Mouse (Mus musculus) brain, embryonic 14.5 days (tissue): ENCODE measurements around the gene Creb5.

Experiments
- CTCF ChIP-seq: fragments of 200-500 bp; IDR thresholded peaks from 2 replicates; pipeline ENCODE4 v1.5.1; 2012; ENCODE audit warnings: inconsistent platforms, mild to moderate bottlenecking, moderate library complexity, borderline replicate concordance; ENCODE audit not compliant: insufficient read depth, insufficient read length; ENCODE audit errors: extremely low read depth
- POLR2A ChIP-seq: fragments of 200-500 bp; IDR thresholded peaks from 2 replicates; pipeline ENCODE4 v1.6.1; 2012; ENCODE audit warnings: mild to moderate bottlenecking, inconsistent platforms, borderline replicate concordance; ENCODE audit not compliant: poor library complexity, insufficient read depth, insufficient read length, severe bottlenecking; ENCODE audit errors: extremely low read depth

- TF ChIP-seq POLR2A, result no peak
- no peak for TF ChIP-seq CTCF
Observed at GRCm38 (mm10) chr6:53463261-53463813, 176.3 kb downstream of the Creb5 start.
